Mouse (Mus musculus) CH12.LX (cell line): ENCODE measurements at regions not wholly inside any gene's neighbourhood (a gene's known extent, or its start where the extent isn't known, plus 50 kb on each side); places are given as distances from the start of the nearest gene placed in this dataset.

Source experiments
- CTCF ChIP-seq, 2 experiments: IDR thresholded peaks in 1 of 2; conservative IDR thresholded peaks in 1 of 2; 2 replicates each; pipeline ENCODE4 v1.5.1; 2011 to 2012; ENCODE audit warnings: low read depth in 2 of 2, low read length in 2 of 2, improper control_type of control experiment in 1 of 2, inconsistent platforms in 1 of 2, mild to moderate bottlenecking in 1 of 2, moderate library complexity in 1 of 2
- E2F4 ChIP-seq: IDR thresholded peaks from 2 replicates; pipeline ENCODE4 v1.6.1; 2011; ENCODE audit warnings: low read depth, low read length, improper control_type of control experiment; ENCODE audit not compliant: insufficient replicate concordance
- EP300 ChIP-seq: IDR thresholded peaks from 2 replicates; pipeline ENCODE4 v1.6.1; 2011; ENCODE audit warnings: low read length, improper control_type of control experiment
- HCFC1 ChIP-seq: IDR thresholded peaks from 2 replicates; pipeline ENCODE4 v1.6.1; 2012; ENCODE audit warnings: low read depth, mild to moderate bottlenecking, inconsistent platforms, low read length, improper control_type of control experiment
- JUN ChIP-seq: IDR thresholded peaks from 2 replicates; pipeline ENCODE4 v1.6.1; 2011; ENCODE audit warnings: low read depth, mild to moderate bottlenecking, low read length, improper control_type of control experiment, moderate library complexity; ENCODE audit not compliant: insufficient read depth
- JUND ChIP-seq: conservative IDR thresholded peaks from 2 replicates; pipeline ENCODE4 v1.6.1; 2011; ENCODE audit warnings: low read depth, low read length, improper control_type of control experiment
- KAT2A ChIP-seq: IDR thresholded peaks from 2 replicates; pipeline ENCODE4 v1.6.1; 2012; ENCODE audit warnings: low read length, improper control_type of control experiment, inconsistent platforms; ENCODE audit not compliant: insufficient replicate concordance
- MAFK ChIP-seq: IDR thresholded peaks from 2 replicates; pipeline ENCODE4 v1.6.1; 2011; ENCODE audit warnings: low read length, improper control_type of control experiment; ENCODE audit not compliant: insufficient replicate concordance
- MAX ChIP-seq: IDR thresholded peaks from 2 replicates; pipeline ENCODE4 v1.6.1; 2011; ENCODE audit warnings: low read length, improper control_type of control experiment
- NELFE ChIP-seq: IDR thresholded peaks from 2 replicates; pipeline ENCODE4 v1.6.1; 2011; ENCODE audit warnings: low read depth, low read length, improper control_type of control experiment
- POLR2A ChIP-seq: IDR thresholded peaks from 2 replicates; pipeline ENCODE4 v1.6.1; 2011; ENCODE audit warnings: low read depth, mild to moderate bottlenecking, improper control_type of control experiment, low read length
- RCOR1 ChIP-seq: conservative IDR thresholded peaks from 2 replicates; pipeline ENCODE4 v1.6.1; 2012; ENCODE audit warnings: low read depth, mild to moderate bottlenecking, inconsistent platforms, low read length, improper control_type of control experiment
- TCF12 ChIP-seq: IDR thresholded peaks from 2 replicates; pipeline ENCODE4 v1.6.1; 2014; ENCODE audit warnings: low read depth, mild to moderate bottlenecking, inconsistent platforms, low read length, improper control_type of control experiment
- UBTF ChIP-seq: IDR thresholded peaks from 2 replicates; pipeline ENCODE4 v1.6.1; 2012; ENCODE audit warnings: low read depth, mild to moderate bottlenecking, inconsistent platforms, low read length, improper control_type of control experiment, moderate library complexity

- TF ChIP-seq TCF12 (no peak), CTCF (conservative IDR thresholded peaks at IDR 0.05 in 1 of 2, IDR thresholded peaks at IDR 0.05 in 1 of 2; ENCODE audit: low read depth in 2 of 2, low read length in 2 of 2) (no peak), UBTF (no peak), HCFC1 (no peak), JUND (no peak), JUN (no peak), EP300 (no peak), POLR2A (no peak), RCOR1 (no peak), MAX (no peak), E2F4 (no peak), MAFK (no peak), KAT2A (no peak), NELFE (no peak)
Measured at GRCm38 (mm10) chr5:149823821-149824220, 145.8 kb downstream of the B3glct start.
